Mouse (Mus musculus): ENCODE data around the gene Tenm3. TPM values are rescaled to one million over a fixed set of nuclear protein-coding genes. Genes with fewer than 3 reads are reported as not detected.
A peak's percentile ranks its signal among the peaks of the same experiment; 100 is the strongest.

Gene Tenm3
- polyA plus RNA-seq, 1 experiment: 18.2 TPM

DNA sequence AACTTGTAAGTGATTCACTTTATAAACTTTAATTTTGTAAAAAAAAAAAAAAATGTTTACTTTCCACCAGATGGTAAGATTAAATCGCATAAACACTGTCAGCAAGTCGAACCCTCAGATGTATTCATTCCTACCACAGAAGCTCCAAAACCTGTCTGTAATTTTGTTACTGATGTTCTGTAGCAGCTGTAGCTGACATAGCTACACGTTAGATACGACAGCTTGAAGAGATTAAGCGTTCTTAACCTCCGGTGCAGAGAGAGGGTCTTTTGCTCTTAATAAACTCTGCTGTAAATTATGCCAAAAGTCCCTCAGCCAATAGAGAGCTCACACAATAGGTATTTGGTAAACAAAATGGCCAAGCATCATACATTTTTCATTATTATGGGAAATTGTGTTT, 23.8 kb downstream of the Tenm3 start:
- TF ChIP-seq MYOG (IDR thresholded peaks at IDR 0.05; ENCODE audit: control insufficient read depth, extremely low read depth, insufficient read length) (no peak), MYOD1 (IDR thresholded peaks at IDR 0.05; ENCODE audit: control insufficient read depth, insufficient read length, low read depth) (peak; percentile 15), MAX (IDR thresholded peaks at IDR 0.05) (no peak), CEBPB (IDR thresholded peaks at IDR 0.05; ENCODE audit: low read depth) (no peak), CTCF (IDR thresholded peaks at IDR 0.05; ENCODE audit: control insufficient read depth, insufficient read depth, insufficient read length) (no peak)
- Histone ChIP-seq H3K36me3 (ENCODE audit: control insufficient read depth, insufficient read depth) (no peaks in the 10 kb centered on the region), H3K79me3 (ENCODE audit: low read depth) (no peaks in the 10 kb centered on the region), H3ac (ENCODE audit: control insufficient read depth, insufficient read length, low read depth) (no peak overlapping the region), H3K79me2 (ENCODE audit: control insufficient read depth, insufficient read depth) (no peaks in the 10 kb centered on the region), H3K4me3 (ENCODE audit: insufficient read depth, poor library complexity, severe bottlenecking) (no peak overlapping the region), H3K27me3 (ENCODE audit: control insufficient read depth, insufficient read depth, insufficient read length) (no peaks in the 10 kb centered on the region)

- no peaks in the 10 kb centered on the region for H3K27me3 ChIP-seq (ENCODE audit: control insufficient read depth, insufficient read depth, insufficient read length)
- H3K79me2 ChIP-seq (ENCODE audit: control insufficient read depth, insufficient read depth): no peaks in the 10 kb centered on the region
- H3K79me3 ChIP-seq (ENCODE audit: low read depth): no peaks in the 10 kb centered on the region
- no peak for TF ChIP-seq MYOD1 (IDR thresholded peaks at IDR 0.05; ENCODE audit: control insufficient read depth, insufficient read length, low read depth)
- TF ChIP-seq CTCF (IDR thresholded peaks at IDR 0.05; ENCODE audit: control insufficient read depth, insufficient read depth, insufficient read length): no peak
- no peak for TF ChIP-seq MYOG (IDR thresholded peaks at IDR 0.05; ENCODE audit: control insufficient read depth, extremely low read depth, insufficient read length)
- TF ChIP-seq USF1 (IDR thresholded peaks at IDR 0.05; ENCODE audit: low read depth): no peak
- TF ChIP-seq FOSL1 (IDR thresholded peaks at IDR 0.05; ENCODE audit: insufficient read depth, low read length, poor library complexity, severe bottlenecking): no peak
- TF ChIP-seq MAX (IDR thresholded peaks at IDR 0.05): no peak
- TF ChIP-seq CEBPB (IDR thresholded peaks at IDR 0.05; ENCODE audit: low read depth): no peak
- no peak overlapping the region for H3K4me3 ChIP-seq (ENCODE audit: insufficient read depth, poor library complexity, severe bottlenecking)
- no peak overlapping the region for H3ac ChIP-seq (ENCODE audit: control insufficient read depth, insufficient read length, low read depth)
- no peaks in the 10 kb centered on the region for H3K36me3 ChIP-seq (ENCODE audit: control insufficient read depth, insufficient read depth)
Observed at GRCm38 (mm10) chr8:48819348-48819747, 24.4 kb downstream of the Tenm3 start.

- H3K36me3 ChIP-seq (ENCODE audit: control insufficient read depth, insufficient read depth): no peaks in the 10 kb centered on the region
- H3K4me3 ChIP-seq (ENCODE audit: insufficient read depth, poor library complexity, severe bottlenecking): no peak overlapping the region
- H3K79me2 ChIP-seq (ENCODE audit: control insufficient read depth, insufficient read depth): no peaks in the 10 kb centered on the region
- TF ChIP-seq MAX (IDR thresholded peaks at IDR 0.05) (no peak), MYOD1 (IDR thresholded peaks at IDR 0.05; ENCODE audit: control insufficient read depth, insufficient read length, low read depth) (no peak), CTCF (IDR thresholded peaks at IDR 0.05; ENCODE audit: control insufficient read depth, insufficient read depth, insufficient read length) (no peak), CEBPB (IDR thresholded peaks at IDR 0.05; ENCODE audit: low read depth) (no peak), MYOG (IDR thresholded peaks at IDR 0.05; ENCODE audit: control insufficient read depth, extremely low read depth, insufficient read length) (no peak), FOSL1 (IDR thresholded peaks at IDR 0.05; ENCODE audit: insufficient read depth, low read length, poor library complexity, severe bottlenecking) (no peak), USF1 (IDR thresholded peaks at IDR 0.05; ENCODE audit: low read depth) (no peak)
- no peaks in the 10 kb centered on the region for H3K27me3 ChIP-seq (ENCODE audit: control insufficient read depth, insufficient read depth, insufficient read length)
- no peak overlapping the region for H3ac ChIP-seq (ENCODE audit: control insufficient read depth, insufficient read length, low read depth)
- no peaks in the 10 kb centered on the region for H3K79me3 ChIP-seq (ENCODE audit: low read depth)
Observed at GRCm38 (mm10) chr8:48816941-48817340, 26.8 kb downstream of the Tenm3 start.

DNA sequence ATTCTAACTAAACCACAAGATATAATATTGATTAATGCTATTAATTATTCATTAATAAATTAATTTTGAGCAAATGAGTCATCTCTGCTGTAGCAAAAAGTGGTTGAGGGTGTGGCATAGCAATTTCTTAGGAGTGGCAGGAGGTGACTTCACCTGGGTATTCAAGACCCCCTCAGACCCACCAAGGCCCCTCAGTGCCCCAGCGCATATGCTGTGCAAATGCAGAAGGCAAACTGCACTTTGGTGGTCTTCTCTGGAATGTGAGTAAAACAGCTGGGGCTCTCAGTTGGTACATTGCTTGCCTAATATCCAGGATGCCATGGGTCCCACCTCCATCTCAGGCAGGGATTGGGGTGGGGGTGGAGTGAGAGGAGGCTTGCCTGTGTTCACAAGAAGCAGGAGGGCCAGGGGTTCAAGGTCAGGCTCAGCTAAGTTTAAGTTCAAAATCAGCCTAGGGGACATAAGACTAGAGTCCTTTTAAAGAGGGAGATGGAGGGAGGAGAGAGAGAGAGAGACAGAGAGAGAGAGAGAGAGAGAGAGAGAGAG, 31.5 kb downstream of the Tenm3 start:
- no peaks in the 10 kb centered on the region for H3K79me3 ChIP-seq (ENCODE audit: low read depth)
- no peaks in the 10 kb centered on the region for H3K27me3 ChIP-seq (ENCODE audit: control insufficient read depth, insufficient read depth, insufficient read length)
- TF ChIP-seq MAX (IDR thresholded peaks at IDR 0.05) (no peak), MYOD1 (IDR thresholded peaks at IDR 0.05; ENCODE audit: control insufficient read depth, insufficient read length, low read depth) (no peak), FOSL1 (IDR thresholded peaks at IDR 0.05; ENCODE audit: insufficient read depth, low read length, poor library complexity, severe bottlenecking) (no peak), CEBPB (IDR thresholded peaks at IDR 0.05; ENCODE audit: low read depth) (no peak), MYOG (IDR thresholded peaks at IDR 0.05; ENCODE audit: control insufficient read depth, extremely low read depth, insufficient read length) (no peak), CTCF (IDR thresholded peaks at IDR 0.05; ENCODE audit: control insufficient read depth, insufficient read depth, insufficient read length) (no peak), USF1 (IDR thresholded peaks at IDR 0.05; ENCODE audit: low read depth) (no peak)
- no peaks in the 10 kb centered on the region for H3K36me3 ChIP-seq (ENCODE audit: control insufficient read depth, insufficient read depth)
- H3K4me3 ChIP-seq (ENCODE audit: insufficient read depth, poor library complexity, severe bottlenecking): no peak overlapping the region
- H3K79me2 ChIP-seq (ENCODE audit: control insufficient read depth, insufficient read depth): no peaks in the 10 kb centered on the region
- no peak overlapping the region for H3ac ChIP-seq (ENCODE audit: control insufficient read depth, insufficient read length, low read depth)

GRCm38 (mm10) chr8:48810615-48811014, 33.1 kb downstream of the Tenm3 start:
- Histone ChIP-seq H3K79me2 (ENCODE audit: control insufficient read depth, insufficient read depth) (no peaks in the 10 kb centered on the region), H3K79me3 (ENCODE audit: low read depth) (no peaks in the 10 kb centered on the region), H3ac (ENCODE audit: control insufficient read depth, insufficient read length, low read depth) (no peak overlapping the region), H3K27me3 (ENCODE audit: control insufficient read depth, insufficient read depth, insufficient read length) (no peaks in the 10 kb centered on the region), H3K4me3 (ENCODE audit: insufficient read depth, poor library complexity, severe bottlenecking) (no peak overlapping the region), H3K36me3 (ENCODE audit: control insufficient read depth, insufficient read depth) (no peaks in the 10 kb centered on the region)
- TF ChIP-seq FOSL1 (IDR thresholded peaks at IDR 0.05; ENCODE audit: insufficient read depth, low read length, poor library complexity, severe bottlenecking): no peak
- no peak for TF ChIP-seq USF1 (IDR thresholded peaks at IDR 0.05; ENCODE audit: low read depth)
- no peak for TF ChIP-seq MAX (IDR thresholded peaks at IDR 0.05)
- no peak for TF ChIP-seq CEBPB (IDR thresholded peaks at IDR 0.05; ENCODE audit: low read depth)
- no peak for TF ChIP-seq CTCF (IDR thresholded peaks at IDR 0.05; ENCODE audit: control insufficient read depth, insufficient read depth, insufficient read length)
- no peak for TF ChIP-seq MYOD1 (IDR thresholded peaks at IDR 0.05; ENCODE audit: control insufficient read depth, insufficient read length, low read depth)
- TF ChIP-seq MYOG (IDR thresholded peaks at IDR 0.05; ENCODE audit: control insufficient read depth, extremely low read depth, insufficient read length): no peak

- TF ChIP-seq MYOD1 (IDR thresholded peaks at IDR 0.05; ENCODE audit: control insufficient read depth, insufficient read length, low read depth): no peak
- no peak for TF ChIP-seq MAX (IDR thresholded peaks at IDR 0.05)
- no peak for TF ChIP-seq CTCF (IDR thresholded peaks at IDR 0.05; ENCODE audit: control insufficient read depth, insufficient read depth, insufficient read length)
- no peak for TF ChIP-seq CEBPB (IDR thresholded peaks at IDR 0.05; ENCODE audit: low read depth)
- TF ChIP-seq USF1 (IDR thresholded peaks at IDR 0.05; ENCODE audit: low read depth): no peak
- TF ChIP-seq MYOG (IDR thresholded peaks at IDR 0.05; ENCODE audit: control insufficient read depth, extremely low read depth, insufficient read length): no peak
- TF ChIP-seq FOSL1 (IDR thresholded peaks at IDR 0.05; ENCODE audit: insufficient read depth, low read length, poor library complexity, severe bottlenecking): no peak
- Histone ChIP-seq H3K36me3 (ENCODE audit: control insufficient read depth, insufficient read depth) (no peaks in the 10 kb centered on the region), H3K79me3 (ENCODE audit: low read depth) (no peaks in the 10 kb centered on the region), H3K79me2 (ENCODE audit: control insufficient read depth, insufficient read depth) (no peaks in the 10 kb centered on the region), H3ac (ENCODE audit: control insufficient read depth, insufficient read length, low read depth) (no peak overlapping the region), H3K27me3 (ENCODE audit: control insufficient read depth, insufficient read depth, insufficient read length) (no peaks in the 10 kb centered on the region), H3K4me3 (ENCODE audit: insufficient read depth, poor library complexity, severe bottlenecking) (no peak overlapping the region)
Observed at GRCm38 (mm10) chr8:48809104-48809503, 34.6 kb downstream of the Tenm3 start.
